Mouse (Mus musculus): ENCODE data around the gene Tapbp.

DNA sequence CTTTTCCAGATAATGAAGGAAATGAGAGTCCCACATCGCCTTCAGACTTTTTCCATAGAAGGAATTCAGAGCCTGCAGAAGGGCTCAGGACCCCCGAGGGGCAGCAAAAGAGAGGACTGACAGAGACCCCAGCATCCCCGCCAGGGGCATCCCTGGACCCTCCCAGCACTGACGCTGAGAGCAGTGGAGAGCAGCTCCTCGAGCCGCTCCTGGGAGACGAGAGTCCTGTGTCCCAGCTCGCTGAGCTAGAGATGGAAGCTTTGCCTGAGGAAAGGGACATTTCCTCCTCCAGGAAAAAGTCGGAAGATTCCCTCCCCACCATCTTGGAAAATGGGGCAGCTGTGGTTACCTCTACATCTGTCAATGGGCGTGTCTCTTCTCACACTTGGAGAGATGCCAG lies 2.4 kb upstream of the Tapbp start:
- no peak for TF ChIP-seq CTCF (conservative IDR thresholded peaks at IDR 0.05; ENCODE audit: low read length)
- no peak for TF ChIP-seq POU5F1 (IDR thresholded peaks at IDR 0.05; ENCODE audit: borderline replicate concordance, low read length)
- TF ChIP-seq NANOG (IDR thresholded peaks at IDR 0.05; ENCODE audit: borderline replicate concordance, low read length) = no peak

Measured in E14TG2a.4 (cell line).